8 mouse cellular contexts compared by ENCODE assay signal in the genomic region with DNA sequence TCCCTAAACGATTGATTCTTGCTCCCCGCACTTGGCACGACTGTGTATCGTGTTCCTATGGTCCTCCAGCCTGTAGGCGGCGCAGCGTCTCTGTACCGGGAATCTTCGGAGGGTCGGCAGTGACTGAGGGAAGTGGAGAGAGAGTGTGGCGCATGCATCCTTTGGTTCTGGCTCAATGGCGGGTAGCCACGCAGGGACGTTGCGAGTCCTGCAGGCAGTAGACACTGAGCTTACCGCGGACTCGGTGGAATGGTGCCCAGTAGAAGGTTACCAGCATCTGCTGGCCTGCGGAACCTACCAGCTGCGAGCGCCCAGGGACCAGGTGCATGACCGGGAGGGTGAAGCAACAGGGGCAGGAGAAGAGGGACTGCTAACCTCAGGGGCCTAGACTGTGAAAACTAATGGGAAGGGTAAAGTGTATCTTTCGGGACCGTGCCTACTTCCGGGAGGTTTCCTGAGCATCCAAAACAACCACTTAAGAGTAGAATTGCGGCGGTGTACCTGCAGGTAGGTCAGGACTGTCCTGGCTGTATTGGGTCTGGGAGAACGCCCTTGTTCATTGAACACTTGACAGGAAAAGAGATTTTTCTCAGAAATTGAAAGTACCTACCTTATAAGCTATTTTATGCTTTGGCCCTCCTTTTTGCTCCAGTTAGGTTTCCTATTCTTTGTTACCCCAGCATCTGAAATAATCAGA. TPM values are rescaled to one million over a fixed set of nuclear protein-coding genes. Genes with fewer than 3 reads are reported as not detected.
DNase-seq lines count a peak whose midpoint lies in the region; ATAC-seq lines count a peak whose summit lies in the region.

TSS of gene Dph7 (plus strand) at position 97 of the 697 bp plus-strand sequence.

- H3K27ac ChIP-seq in hindbrain, embryonic 10.5 days = peak within 1 kb of the TSS; percentile 94

- peak; percentile 71 for DNase-seq in MEL-GATA-1-ER (ENCODE audit: extremely low read depth, low read depth)
- peak; percentile 87 for DNase-seq in cerebellum, adult 8-10 months
- peak; percentile 90 for DNase-seq in hindbrain, embryonic 10.5 days (ENCODE audit: low spot score)
- DNase-seq in layer of hippocampus, postnatal 10 days (ENCODE audit: low spot score in 2 of 2) = peak; percentile 94 to 95
- peak; percentile 92 for DNase-seq in lung, postnatal 10 days
- peak; percentile 85 for DNase-seq in ovary, postnatal 36 days (ENCODE audit: low spot score)
- DNase-seq in thymus, postnatal 25 days = peak; percentile 88

- H3K4me3 ChIP-seq in hindbrain, embryonic 10.5 days = peak within 1 kb of the TSS; percentile 79

- peaks cover 78% of the 10 kb centered on the region for H3K36me3 ChIP-seq in hindbrain, embryonic 10.5 days

- peak; percentile 92 for ATAC-seq in frontal cortex, adult (ENCODE audit: low TSS enrichment)

- H3K27me3 ChIP-seq in hindbrain, embryonic 10.5 days (ENCODE audit: insufficient read depth, poor library complexity, severe bottlenecking) = no peaks in the 10 kb centered on the region

- H3K9me3 ChIP-seq in hindbrain, embryonic 10.5 days = no peaks in the 10 kb centered on the region

- WGBS in hindbrain, embryonic 10.5 days = under 1% methylated on average over 28 of the region's 28 CpGs

- H3K4me1 ChIP-seq in hindbrain, embryonic 10.5 days (replicated peaks) = peaks cover 9% of the 10 kb centered on the region

RNA-seq across cellular contexts. Expression of gene Dph7, which starts in this region (rescaled TPM):
- 30.8 and 35.5 TPM in 2 replicates for polyA plus RNA-seq in hindbrain, embryonic 10.5 days (2016; fragmentation: Nextera tagmentation; extraction: Ambion mirVana)
- total RNA-seq in layer of hippocampus, postnatal 10 days (2021) = 10 to 100 TPM; 24.9 to 29.5 TPM

Comparison
In these comparisons a context has a peak if more than half of its experiments do, and no peak if none do; other contexts are left out.
1. Peak in every context shown above with its lines: DNase-seq, ATAC-seq, H3K4me3 ChIP-seq and H3K27ac ChIP-seq.